Mouse (Mus musculus): ENCODE data around the gene Olfr828.

Gene Olfr828

DNA sequence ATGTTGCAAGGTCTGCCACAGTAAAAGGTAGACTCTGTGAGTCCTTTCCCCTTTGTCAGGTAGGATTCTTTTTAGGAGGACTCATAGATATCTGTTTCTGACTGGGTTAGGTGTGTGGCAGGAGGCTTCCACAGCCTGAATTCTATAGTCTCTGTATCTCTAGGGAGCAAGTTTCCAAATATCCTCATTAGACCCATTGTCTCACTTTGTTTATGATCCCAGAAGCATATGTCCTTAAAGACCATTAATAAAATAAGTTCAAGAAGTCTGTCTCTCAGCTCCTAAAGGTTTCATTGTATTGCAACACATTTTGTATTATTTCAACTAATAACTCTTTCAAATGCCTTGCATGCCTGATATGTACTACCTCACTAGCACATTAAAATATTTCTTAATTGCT, at the start of gene Olfr828:
Gene Olfr828 (minus strand): TSS at position 101 of the 400 bp plus-strand sequence.
- no peak for DNase-seq (ENCODE audit: low read depth)

DNA sequence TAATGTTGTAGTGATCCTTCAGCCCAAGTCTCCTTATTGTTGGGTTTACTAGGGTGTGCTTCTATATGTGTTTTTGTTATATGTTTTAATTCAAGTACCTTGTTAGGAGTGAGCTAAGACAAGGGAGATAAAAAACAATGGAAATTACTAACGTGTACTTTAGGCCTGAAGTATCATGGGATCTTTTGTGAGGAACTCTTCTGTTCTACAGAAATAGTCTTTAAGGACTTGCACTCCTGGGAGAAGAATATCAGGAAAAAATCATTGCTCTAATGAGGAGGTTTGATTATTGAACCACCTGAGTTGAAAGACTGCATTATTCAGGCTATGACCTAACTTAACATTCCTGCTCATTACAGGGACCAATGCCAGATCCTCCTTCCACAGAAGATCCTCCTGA, 35.3 kb upstream of the Olfr828 start, which contains the start of gene Olfr829:
Gene Olfr829 (plus strand): TSS at position 301 of the 400 bp plus-strand sequence.
- no peak for DNase-seq (ENCODE audit: low read depth)

DNA sequence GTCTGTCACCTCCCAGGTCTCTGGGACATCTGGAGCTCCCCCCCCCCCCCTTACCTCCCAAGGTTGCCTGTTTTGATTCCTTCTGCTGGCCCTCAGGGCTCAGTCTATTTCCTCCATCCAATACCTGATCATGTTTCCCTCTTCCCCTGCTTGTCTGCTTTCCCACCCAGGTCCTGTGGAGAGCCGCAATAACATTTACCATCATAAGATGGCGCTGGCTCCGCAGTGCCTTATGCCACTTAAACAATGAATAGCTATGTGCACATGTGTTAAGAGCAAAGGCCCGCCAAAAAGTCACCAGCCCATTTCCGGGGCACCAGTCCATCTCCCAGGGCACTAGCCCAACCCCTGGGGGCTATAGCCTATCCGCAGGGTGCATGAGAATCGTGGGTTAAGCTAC, 34.0 kb downstream of the Olfr828 start:
- DNase-seq (ENCODE audit: low read depth): no peak

GRCm38 (mm10) chr9:18779476-18779875, 39.9 kb downstream of the Olfr828 start:
- no peak for DNase-seq (ENCODE audit: low read depth)

DNA sequence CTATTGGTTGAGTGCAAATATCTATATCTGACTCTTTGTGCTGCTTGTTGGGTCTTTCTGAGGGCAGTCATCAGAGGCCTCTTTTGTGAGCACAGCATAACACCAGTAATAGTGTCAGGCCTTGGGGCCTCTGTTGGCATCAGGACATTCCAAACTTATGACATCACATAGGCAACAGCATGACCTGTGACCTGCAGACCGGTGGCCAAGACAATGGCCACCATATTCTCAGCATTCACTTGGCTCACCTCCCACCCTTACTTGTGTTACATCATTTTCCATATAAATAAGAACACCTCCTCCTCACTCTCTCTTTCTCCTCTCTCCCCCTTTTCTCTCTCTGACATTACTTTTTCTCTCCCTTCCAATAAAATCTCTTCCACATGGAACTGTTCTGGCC, 40.3 kb downstream of the Olfr828 start:
- DNase-seq (ENCODE audit: low read depth): no peak
